In the genomic region with DNA sequence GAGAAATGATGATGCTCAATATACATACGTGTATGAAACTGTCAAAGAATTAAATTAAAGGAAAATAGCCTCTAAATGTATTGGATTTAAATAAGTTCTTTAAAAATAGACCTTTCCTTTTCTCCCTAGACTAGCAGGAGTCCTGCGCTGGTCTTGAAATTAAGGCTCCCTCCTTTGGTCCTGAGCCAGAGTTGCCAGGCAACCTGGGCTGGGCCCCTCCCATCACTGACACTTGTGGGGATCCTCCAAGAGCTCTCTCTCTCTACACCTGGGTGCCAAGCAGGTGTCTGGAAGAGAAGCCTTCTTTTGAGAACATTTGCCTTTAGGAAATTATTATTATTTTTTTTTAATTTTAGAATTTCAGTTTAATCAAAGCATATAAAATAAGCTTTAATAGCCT, we compare ENCODE assay signal across 16 mouse cellular contexts.
"Had no signal": no experiment of that assay in that cellular context is flagged by ENCODE, and none has a peak within 500 bp of the region (broad histone marks: within the 10 kb centered on the region; RNA-seq: fewer than 3 reads in every experiment).

No protein-coding gene starts in this region.

- H3K4me3 ChIP-seq: midbrain, embryonic 10.5 days; midbrain, embryonic 12.5 days; myocyte; neural tube, embryonic 13.5 days; neural tube, embryonic 15.5 days had no signal

- DNase-seq: lung, adult 18-20 months; lung, embryonic 14.5 days; lung, postnatal 10 days; lung, postnatal 4 days; midbrain, embryonic 14.5 days; retina, postnatal 1 day; spleen, adult 18-20 months; thymus, adult 18-20 months; thymus, postnatal 14 days; thymus, postnatal 36 days had no signal

- H3K27ac ChIP-seq: liver, embryonic 14.5 days; midbrain, embryonic 10.5 days; midbrain, embryonic 12.5 days; neural tube, embryonic 13.5 days; neural tube, embryonic 15.5 days had no signal
